Mouse (Mus musculus) colon, adult 2 months (tissue): ENCODE results near the gene Sprr2j-ps. TPM values are rescaled to one million over a fixed set of nuclear protein-coding genes. Genes with fewer than 3 reads are reported as not detected.

Experiments
- polyA plus RNA-seq: library from polyadenylated mRNA; depleted of rRNA; stranded (reverse); fragments of >200 nt; gene quantifications from 2 replicates; pipeline ENCODE4 v1.2.3, GENCODE M21; 2012; rRNA removed

The Sprr2j-ps gene
- not detected in 2 replicates for polyA plus RNA-seq

DNA sequence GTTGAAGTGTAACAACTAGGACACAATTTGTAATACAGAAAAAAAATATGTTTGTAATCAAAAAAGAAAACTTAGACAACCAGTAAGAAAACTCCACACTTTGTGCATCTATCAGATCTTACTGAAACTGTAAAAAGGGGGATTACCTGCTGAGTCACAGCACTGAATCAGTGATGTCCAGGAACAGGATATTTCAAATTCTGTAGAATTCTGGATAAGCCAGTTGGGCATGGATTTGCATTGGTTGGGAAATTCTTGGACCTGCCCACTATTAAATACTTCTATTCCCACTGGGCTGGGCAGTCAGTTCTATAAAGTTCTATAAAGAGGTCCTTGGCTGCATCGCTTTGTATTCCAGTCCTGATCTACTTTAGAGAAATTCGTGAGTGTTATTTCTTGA lies at the start of gene Sprr2j-ps:
TSS of gene Sprr2j-ps (plus strand) at position 301 of the 400 bp plus-strand sequence.

DNA sequence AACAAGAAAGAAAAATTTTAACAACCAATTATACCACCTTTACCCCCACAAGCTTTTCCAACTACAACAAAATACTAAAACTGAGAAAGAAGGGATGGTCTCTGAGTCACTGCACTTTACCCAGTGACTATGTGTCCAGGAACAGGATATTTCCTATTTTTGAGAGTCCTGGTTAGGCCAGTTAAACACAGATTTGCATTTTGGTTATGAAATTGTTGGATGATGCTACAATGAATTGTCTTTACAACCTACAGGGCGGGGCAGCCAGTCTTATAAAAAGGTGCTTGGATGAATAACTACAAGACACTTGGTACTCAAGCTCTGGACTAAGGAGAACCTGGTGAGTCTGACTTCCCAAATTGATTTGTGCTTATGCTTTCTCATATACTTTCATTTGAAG lies 32.5 kb upstream of the Sprr2j-ps start, which contains the start of gene Sprr2h:
TSS of gene Sprr2h (plus strand) at position 301 of the 400 bp plus-strand sequence.

DNA sequence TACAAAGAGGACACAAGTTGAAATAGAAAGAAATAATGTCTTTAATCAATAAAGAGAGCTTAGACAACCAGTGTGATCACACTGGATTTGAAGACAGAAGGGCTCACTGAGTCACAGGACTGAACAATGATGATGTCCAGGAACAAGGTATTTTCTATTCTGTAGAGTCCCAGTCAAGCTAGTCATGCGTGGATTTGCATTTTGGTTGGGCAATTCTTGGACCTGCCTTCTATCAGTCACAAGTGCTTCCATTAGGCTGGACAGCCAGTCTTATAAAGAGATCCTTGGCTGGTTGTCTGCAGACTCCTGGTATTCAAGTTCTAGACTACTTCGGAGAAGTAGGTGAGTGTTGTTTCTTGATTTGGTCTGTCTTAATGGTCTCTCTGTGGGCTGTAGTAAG lies 10.2 kb upstream of the Sprr2j-ps start, which contains the start of gene Sprr2i:
TSS of gene Sprr2i (plus strand) at position 301 of the 400 bp plus-strand sequence.

DNA sequence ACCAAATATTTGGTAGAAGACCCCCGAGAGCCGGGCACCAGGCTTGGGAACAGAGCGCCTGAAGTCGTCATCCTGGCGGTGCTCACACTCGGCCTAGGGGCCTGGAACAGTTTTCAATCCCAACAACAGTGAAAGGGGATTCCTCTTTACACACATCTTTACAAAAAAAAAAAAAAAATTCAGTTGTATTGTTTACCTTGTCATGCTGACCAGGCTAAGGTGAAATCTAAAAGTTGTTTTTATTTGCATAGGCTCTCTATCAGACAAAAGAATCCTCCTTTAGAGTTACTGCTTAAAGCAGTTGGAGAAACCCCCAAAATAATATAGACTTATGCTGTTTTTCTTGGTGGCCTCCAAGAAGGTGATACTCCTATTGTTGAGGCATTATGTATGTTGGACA lies 11.4 kb downstream of the Sprr2j-ps start, which contains the start of gene Gm9774:
TSS of gene Gm9774 (minus strand) at position 101 of the 400 bp plus-strand sequence.

GRCm38 (mm10) chr3:92432282-92432681 lies 14.4 kb downstream of the Sprr2j-ps start, which contains the start of gene Sprr2k:
Sprr2k (plus strand) TSS chr3:92432582.

GRCm38 (mm10) chr3:92438689-92439088 lies 20.8 kb downstream of the Sprr2j-ps start, which contains the start of gene Sprr1b:
Sprr1b (minus strand) TSS chr3:92438789.

DNA sequence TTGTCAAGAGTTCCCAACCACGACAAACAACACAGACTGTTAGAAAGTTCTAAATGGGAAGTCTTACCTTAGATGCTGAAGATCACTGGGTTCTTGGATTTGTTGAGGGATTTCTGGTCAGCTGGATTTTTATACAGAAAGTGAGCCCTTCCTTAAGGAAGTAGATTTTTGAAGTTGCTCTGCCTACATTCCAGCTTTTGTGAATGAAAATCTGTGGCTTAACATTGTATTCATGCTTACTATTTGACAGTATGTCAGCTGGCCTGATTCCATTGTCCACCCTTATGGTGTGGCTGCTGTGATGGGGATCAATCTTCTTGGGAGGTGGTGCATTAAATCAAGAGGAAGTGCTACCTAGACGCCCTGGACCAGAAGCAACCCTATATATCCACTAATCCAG lies 40.7 kb downstream of the Sprr2j-ps start, which contains the start of gene Sprr3:
TSS of gene Sprr3 (minus strand) at position 101 of the 400 bp plus-strand sequence.

Other genes starting within 250 kb of the Sprr2j-ps start
- gene Sprr2a1, start 202.3 kb upstream of the Sprr2j-ps start, polyA plus RNA-seq = 32.7 and 59.6 TPM in 2 replicates
- 23,758 and 55,060 TPM in 2 replicates for gene Sprr2a2, start 202.2 kb upstream of the Sprr2j-ps start, polyA plus RNA-seq
- 643 and 812 TPM in 2 replicates for gene Sprr2a3, start 132.7 kb upstream of the Sprr2j-ps start, polyA plus RNA-seq
- gene Sprr2b, start 101.5 kb upstream of the Sprr2j-ps start, polyA plus RNA-seq = not detected in 2 replicates
- not detected in 2 replicates for gene Sprr2d, start 78.9 kb upstream of the Sprr2j-ps start, polyA plus RNA-seq
- not detected in 2 replicates for gene Sprr2e, start 65.9 kb upstream of the Sprr2j-ps start, polyA plus RNA-seq
- gene Sprr2f, start 52.9 kb upstream of the Sprr2j-ps start, polyA plus RNA-seq = not detected in 2 replicates
- 0.22 TPM in 1 of 2 replicates, not detected in the other for gene Sprr2h, start 32.4 kb upstream of the Sprr2j-ps start, polyA plus RNA-seq
- not detected in 2 replicates for gene Sprr2i, start 10.1 kb upstream of the Sprr2j-ps start, polyA plus RNA-seq
- gene Gm9774, start 11.3 kb downstream of the Sprr2j-ps start, polyA plus RNA-seq = 4.5 and 8.2 TPM in 2 replicates
- gene Sprr2k, start 14.5 kb downstream of the Sprr2j-ps start, polyA plus RNA-seq = not detected in 2 replicates
- gene Sprr1b, start 20.7 kb downstream of the Sprr2j-ps start, polyA plus RNA-seq = not detected in 2 replicates
- not detected in 2 replicates for gene Sprr3, start 40.6 kb downstream of the Sprr2j-ps start, polyA plus RNA-seq
- 27.3 and 33.0 TPM in 2 replicates for gene Sprr1a, start 67.8 kb downstream of the Sprr2j-ps start, polyA plus RNA-seq
- not detected in 2 replicates for gene Sprr4, start 82.4 kb downstream of the Sprr2j-ps start, polyA plus RNA-seq
- gene 2310046K23Rik, start 116.4 kb downstream of the Sprr2j-ps start, polyA plus RNA-seq = not detected in 2 replicates
- not detected in 2 replicates for gene Ivl, start 155.7 kb downstream of the Sprr2j-ps start, polyA plus RNA-seq
- not detected in 2 replicates for gene Smcp, start 170.9 kb downstream of the Sprr2j-ps start, polyA plus RNA-seq
- not detected in 2 replicates for gene 2210017I01Rik, start 189.4 kb downstream of the Sprr2j-ps start, polyA plus RNA-seq
- gene Lce6a, start 203.6 kb downstream of the Sprr2j-ps start, polyA plus RNA-seq = not detected in 2 replicates
- gene Lce1a1, start 230.2 kb downstream of the Sprr2j-ps start, polyA plus RNA-seq = not detected in 2 replicates
- not detected in 2 replicates for gene Lce1b, start 238.8 kb downstream of the Sprr2j-ps start, polyA plus RNA-seq